Mouse (Mus musculus): ENCODE data around the gene Bex6. TPM values are rescaled to one million over a fixed set of nuclear protein-coding genes. Genes with fewer than 3 reads are reported as not detected.

Bex6 gene
- polyA plus RNA-seq, 1 experiment from 2014 or later = not detected

- Histone ChIP-seq H3K27me3 (replicated peaks; ENCODE audit: control insufficient read depth, insufficient read depth, low read length) (peaks cover 6% of the 10 kb centered on the region), H3K9ac (ENCODE audit: low read depth, low read length) (no peak overlapping the region), H3K36me3 (ENCODE audit: control insufficient read depth, insufficient read depth, low read length) (no peaks in the 10 kb centered on the region), H3K27ac (ENCODE audit: low read depth, low read length) (no peak overlapping the region), H3K4me1 (ENCODE audit: control insufficient read depth, insufficient read depth, low read depth, low read length) (peaks cover 5% of the 10 kb centered on the region), H3K4me3 (ENCODE audit: low read length) (no peak overlapping the region), H3K9me3 (ENCODE audit: control insufficient read depth, low read length) (no peaks in the 10 kb centered on the region), H3K4me2 (ENCODE audit: low read length) (no peak overlapping the region)
- no peak for ATAC-seq
- WGBS = 95% methylated on average over 4 of the region's 4 CpGs
Observed at GRCm38 (mm10) chr16:32167819-32168545, 11.6 kb upstream of the Bex6 start.

DNA sequence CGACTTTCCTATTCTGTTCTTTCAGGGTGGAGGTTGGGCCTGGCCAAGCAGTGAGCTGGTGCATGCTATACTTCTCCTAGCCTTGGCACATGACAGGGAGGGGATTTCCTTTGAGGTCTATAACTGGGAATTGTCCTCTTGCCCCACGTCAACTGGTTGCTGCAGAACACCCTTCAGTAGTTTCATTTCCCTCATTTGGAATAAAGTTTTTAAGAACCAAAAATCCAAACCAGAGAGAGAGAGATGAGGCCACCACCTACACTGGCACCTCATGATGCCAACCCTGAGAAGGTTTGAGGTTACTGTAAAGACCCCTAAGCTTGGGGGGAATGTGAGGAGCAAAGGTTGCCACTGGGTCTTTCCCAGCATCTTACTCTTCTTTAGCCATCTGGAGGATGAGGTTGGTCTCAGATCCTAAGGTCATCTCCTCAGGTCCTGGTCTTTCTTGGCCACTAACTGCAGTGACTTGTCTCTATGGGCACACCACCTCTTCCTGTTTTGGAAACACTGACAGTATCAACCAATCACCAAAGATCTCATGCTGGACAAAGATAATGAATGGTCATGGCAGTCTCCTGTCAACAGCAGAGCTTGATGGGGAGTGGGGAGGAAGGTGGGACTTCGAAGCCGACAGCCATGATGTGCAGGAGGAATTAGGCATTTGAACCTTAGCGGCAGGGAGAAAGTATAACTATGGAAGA lies 8.4 kb upstream of the Bex6 start:
- WGBS = 89% methylated on average over 5 of the region's 5 CpGs
- H3K4me2 ChIP-seq (ENCODE audit: low read length) = no peak overlapping the region
- no peak for ATAC-seq
- H3K27me3 ChIP-seq (replicated peaks; ENCODE audit: control insufficient read depth, insufficient read depth, low read length) = no peaks in the 10 kb centered on the region
- no peak overlapping the region for H3K27ac ChIP-seq (ENCODE audit: low read depth, low read length)
- H3K36me3 ChIP-seq (ENCODE audit: control insufficient read depth, insufficient read depth, low read length) = no peaks in the 10 kb centered on the region
- H3K4me3 ChIP-seq (ENCODE audit: low read length) = no peak overlapping the region
- no peak overlapping the region for H3K9ac ChIP-seq (ENCODE audit: low read depth, low read length)
- H3K9me3 ChIP-seq (ENCODE audit: control insufficient read depth, low read length) = no peaks in the 10 kb centered on the region
- no peaks in the 10 kb centered on the region for H3K4me1 ChIP-seq (ENCODE audit: control insufficient read depth, insufficient read depth, low read depth, low read length)

- 77% methylated on average over 11 of the region's 11 CpGs for WGBS
- Histone ChIP-seq H3K27ac (ENCODE audit: low read depth, low read length) (no peak overlapping the region), H3K36me3 (ENCODE audit: control insufficient read depth, insufficient read depth, low read length) (no peaks in the 10 kb centered on the region), H3K9me3 (ENCODE audit: control insufficient read depth, low read length) (no peaks in the 10 kb centered on the region), H3K9ac (ENCODE audit: low read depth, low read length) (no peak overlapping the region), H3K4me1 (ENCODE audit: control insufficient read depth, insufficient read depth, low read depth, low read length) (no peaks in the 10 kb centered on the region), H3K4me3 (ENCODE audit: low read length) (no peak overlapping the region), H3K27me3 (replicated peaks; ENCODE audit: control insufficient read depth, insufficient read depth, low read length) (no peaks in the 10 kb centered on the region), H3K4me2 (ENCODE audit: low read length) (no peak overlapping the region)
- no peak for ATAC-seq
Observed at GRCm38 (mm10) chr16:32173401-32173800, 6.2 kb upstream of the Bex6 start.

GRCm38 (mm10) chr16:32174340-32175005 lies 5.2 kb upstream of the Bex6 start:
- ATAC-seq = no peak

DNA sequence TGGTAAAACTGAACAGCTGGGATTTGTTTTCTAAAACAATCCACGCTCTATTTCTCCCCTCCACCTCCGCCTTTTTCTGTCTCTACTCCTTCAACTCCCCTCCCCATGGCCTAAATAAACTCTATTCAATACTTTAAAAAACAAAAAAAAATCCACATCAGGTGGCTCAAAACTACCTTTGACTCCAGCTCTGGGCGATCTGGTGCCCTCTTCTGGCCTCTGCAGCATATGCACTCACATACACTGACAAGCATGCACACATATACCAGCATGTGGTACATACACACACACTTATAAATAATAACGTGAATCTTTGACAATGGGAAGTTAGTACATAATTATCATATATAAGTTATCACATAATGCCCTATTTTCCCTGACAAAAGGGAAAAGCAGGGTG lies 4.6 kb upstream of the Bex6 start:
- no peak for ATAC-seq
- H3K9me3 ChIP-seq (ENCODE audit: control insufficient read depth, low read length) = no peaks in the 10 kb centered on the region
- H3K4me1 ChIP-seq (ENCODE audit: control insufficient read depth, insufficient read depth, low read depth, low read length) = no peaks in the 10 kb centered on the region
- no peak overlapping the region for H3K9ac ChIP-seq (ENCODE audit: low read depth, low read length)
- H3K27me3 ChIP-seq (replicated peaks; ENCODE audit: control insufficient read depth, insufficient read depth, low read length) = no peaks in the 10 kb centered on the region
- H3K36me3 ChIP-seq (ENCODE audit: control insufficient read depth, insufficient read depth, low read length) = no peaks in the 10 kb centered on the region
- 88% methylated on average over 4 of the region's 4 CpGs for WGBS
- no peak overlapping the region for H3K4me3 ChIP-seq (ENCODE audit: low read length)
- H3K4me2 ChIP-seq (ENCODE audit: low read length) = no peak overlapping the region
- no peak overlapping the region for H3K27ac ChIP-seq (ENCODE audit: low read depth, low read length)

More at GRCm38 (mm10) chr16:32174340-32175005, 5.2 kb upstream of the Bex6 start:
- H3K4me3 ChIP-seq (ENCODE audit: low read length) = no peak overlapping the region
- no peaks in the 10 kb centered on the region for H3K9me3 ChIP-seq (ENCODE audit: control insufficient read depth, low read length)
- no peak overlapping the region for H3K4me2 ChIP-seq (ENCODE audit: low read length)
- H3K27ac ChIP-seq (ENCODE audit: low read depth, low read length) = no peak overlapping the region
- H3K27me3 ChIP-seq (replicated peaks; ENCODE audit: control insufficient read depth, insufficient read depth, low read length) = no peaks in the 10 kb centered on the region
- 85% methylated on average over 8 of the region's 8 CpGs for WGBS
- no peak overlapping the region for H3K9ac ChIP-seq (ENCODE audit: low read depth, low read length)
- no peaks in the 10 kb centered on the region for H3K4me1 ChIP-seq (ENCODE audit: control insufficient read depth, insufficient read depth, low read depth, low read length)
- H3K36me3 ChIP-seq (ENCODE audit: control insufficient read depth, insufficient read depth, low read length) = no peaks in the 10 kb centered on the region

- Histone ChIP-seq H3K4me3 (ENCODE audit: low read length) (no peak overlapping the region), H3K36me3 (ENCODE audit: control insufficient read depth, insufficient read depth, low read length) (no peaks in the 10 kb centered on the region), H3K4me1 (ENCODE audit: control insufficient read depth, insufficient read depth, low read depth, low read length) (no peaks in the 10 kb centered on the region), H3K9ac (ENCODE audit: low read depth, low read length) (no peak overlapping the region), H3K27ac (ENCODE audit: low read depth, low read length) (no peak overlapping the region), H3K9me3 (ENCODE audit: control insufficient read depth, low read length) (no peaks in the 10 kb centered on the region), H3K4me2 (ENCODE audit: low read length) (peak overlapping the region; percentile 12; the same call in 1 of the 2 replicates), H3K27me3 (replicated peaks; ENCODE audit: control insufficient read depth, insufficient read depth, low read length) (no peaks in the 10 kb centered on the region)
- WGBS = 61% methylated on average over 18 of the region's 18 CpGs
- ATAC-seq = no peak
Observed at GRCm38 (mm10) chr16:32176896-32177686, 2.5 kb upstream of the Bex6 start.

- Histone ChIP-seq H3K36me3 (ENCODE audit: control insufficient read depth, insufficient read depth, low read length) (no peaks in the 10 kb centered on the region), H3K4me1 (ENCODE audit: control insufficient read depth, insufficient read depth, low read depth, low read length) (no peaks in the 10 kb centered on the region), H3K9ac (ENCODE audit: low read depth, low read length) (no peak overlapping the region), H3K9me3 (ENCODE audit: control insufficient read depth, low read length) (no peaks in the 10 kb centered on the region), H3K27ac (ENCODE audit: low read depth, low read length) (no peak overlapping the region), H3K27me3 (replicated peaks; ENCODE audit: control insufficient read depth, insufficient read depth, low read length) (no peaks in the 10 kb centered on the region), H3K4me3 (ENCODE audit: low read length) (no peak overlapping the region), H3K4me2 (ENCODE audit: low read length) (no peak overlapping the region)
- ATAC-seq = no peak
- 97% methylated on average over 5 of the region's 5 CpGs for WGBS
Observed at GRCm38 (mm10) chr16:32186056-32186455, 6.4 kb downstream of the Bex6 start.

DNA sequence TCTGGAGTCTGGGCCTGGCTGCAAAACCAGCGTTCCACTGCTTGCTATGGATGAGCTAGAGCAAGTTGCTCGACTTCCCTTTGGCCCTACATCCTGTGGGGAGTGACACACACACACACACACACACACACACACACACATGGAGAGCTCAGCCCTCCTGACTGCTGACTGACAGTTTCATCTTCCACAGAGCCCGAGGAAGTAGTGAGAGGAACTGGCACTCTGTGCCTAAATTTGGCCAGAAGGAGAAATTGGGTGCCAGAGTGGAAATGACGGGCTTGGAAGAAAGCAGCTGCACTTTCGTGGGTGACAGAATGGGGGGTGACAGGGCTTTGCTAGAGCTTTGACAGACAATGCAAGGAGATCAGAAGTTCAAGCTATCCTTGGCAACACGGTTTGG lies 9.5 kb downstream of the Bex6 start:
- Histone ChIP-seq H3K9me3 (ENCODE audit: control insufficient read depth, low read length) (no peaks in the 10 kb centered on the region), H3K4me2 (ENCODE audit: low read length) (no peak overlapping the region), H3K27me3 (replicated peaks; ENCODE audit: control insufficient read depth, insufficient read depth, low read length) (no peaks in the 10 kb centered on the region), H3K27ac (ENCODE audit: low read depth, low read length) (no peak overlapping the region), H3K4me1 (ENCODE audit: control insufficient read depth, insufficient read depth, low read depth, low read length) (no peaks in the 10 kb centered on the region), H3K9ac (ENCODE audit: low read depth, low read length) (no peak overlapping the region), H3K36me3 (ENCODE audit: control insufficient read depth, insufficient read depth, low read length) (no peaks in the 10 kb centered on the region), H3K4me3 (ENCODE audit: low read length) (no peak overlapping the region)
- ATAC-seq = no peak
- WGBS = 61% methylated on average over 6 of the region's 6 CpGs
